Mouse (Mus musculus) heart, embryonic 11.5 days (tissue): ENCODE results near the gene Haus6. TPM values are rescaled to one million over a fixed set of nuclear protein-coding genes. Genes with fewer than 3 reads are reported as not detected.
"Not testable (repeated sequence)": the region's sequence is repeated elsewhere in the genome, so short reads cannot be mapped to it uniquely, and the experiment has no call there.

Source experiments
- ATAC-seq: fragments of 200-750 bp; cut with Nextera tagmentation; replicated peaks from 2 replicates; pipeline ENCODE4 v1.8.0; 2017; ENCODE audit warnings: moderate library complexity; ENCODE audit not compliant: insufficient number of reproducible peaks, low FRiP score, low TSS enrichment
- H3K27ac ChIP-seq: fragments of 300-500 bp; sonication (generic); 2 replicates; pipeline ENCODE4 v1.5.1; 2014; ENCODE audit warnings: mild to moderate bottlenecking, low read depth, low read length
- H3K27me3 ChIP-seq: fragments of 300-500 bp; sonication (generic); 2 replicates; pipeline ENCODE4 v1.6.1; 2014; ENCODE audit warnings: mild to moderate bottlenecking, low read length, mixed read lengths; ENCODE audit not compliant: control insufficient read depth, insufficient read depth
- H3K36me3 ChIP-seq: fragments of 300-500 bp; sonication (generic); 2 replicates; pipeline ENCODE4 v1.6.1; 2014; ENCODE audit warnings: mild to moderate bottlenecking, low read length, moderate library complexity, mixed read lengths; ENCODE audit not compliant: control insufficient read depth, insufficient read depth
- H3K4me1 ChIP-seq: fragments of 300-500 bp; sonication (generic); 2 replicates; pipeline ENCODE4 v1.6.1; 2014; ENCODE audit warnings: low read length; ENCODE audit not compliant: control insufficient read depth, insufficient read depth
- H3K4me2 ChIP-seq: fragments of 300-500 bp; sonication (generic); 2 replicates; pipeline ENCODE4 v1.6.1; 2014; ENCODE audit warnings: mild to moderate bottlenecking, moderate library complexity
- H3K4me3 ChIP-seq: fragments of 300-500 bp; sonication (generic); 2 replicates; pipeline ENCODE4 v1.5.1; 2014; ENCODE audit warnings: low read depth, low read length
- H3K9ac ChIP-seq: fragments of 300-500 bp; sonication (generic); 2 replicates; pipeline ENCODE4 v1.6.1; 2014; ENCODE audit warnings: mild to moderate bottlenecking, low read depth, low read length, moderate library complexity
- H3K9me3 ChIP-seq: fragments of 300-500 bp; sonication (generic); replicated peaks from 2 replicates; pipeline ENCODE4 v1.6.1; 2016; ENCODE audit warnings: low read length; ENCODE audit not compliant: control insufficient read depth
- WGBS: fragments of 180-500 bp; shearing (Covaris S2); extraction: QIAGEN DNeasy Blood & Tissue Kit; methylation state at CpG from one replicate; pipeline ENCODE4 v1.1.7; 2014; ENCODE audit not compliant: insufficient replicate concordance; 5-methylcytosine and 5-hydroxymethylcytosine counted together
- polyA plus RNA-seq: library from polyadenylated mRNA; unstranded; fragments of >200 nt; fragmentation: Nextera tagmentation; extraction: Ambion mirVana; gene quantifications from 2 replicates; pipeline ENCODE4 v1.2.1, GENCODE M21; 2014

Haus6 gene
- 15.5 and 16.2 TPM in 2 replicates for polyA plus RNA-seq

DNA sequence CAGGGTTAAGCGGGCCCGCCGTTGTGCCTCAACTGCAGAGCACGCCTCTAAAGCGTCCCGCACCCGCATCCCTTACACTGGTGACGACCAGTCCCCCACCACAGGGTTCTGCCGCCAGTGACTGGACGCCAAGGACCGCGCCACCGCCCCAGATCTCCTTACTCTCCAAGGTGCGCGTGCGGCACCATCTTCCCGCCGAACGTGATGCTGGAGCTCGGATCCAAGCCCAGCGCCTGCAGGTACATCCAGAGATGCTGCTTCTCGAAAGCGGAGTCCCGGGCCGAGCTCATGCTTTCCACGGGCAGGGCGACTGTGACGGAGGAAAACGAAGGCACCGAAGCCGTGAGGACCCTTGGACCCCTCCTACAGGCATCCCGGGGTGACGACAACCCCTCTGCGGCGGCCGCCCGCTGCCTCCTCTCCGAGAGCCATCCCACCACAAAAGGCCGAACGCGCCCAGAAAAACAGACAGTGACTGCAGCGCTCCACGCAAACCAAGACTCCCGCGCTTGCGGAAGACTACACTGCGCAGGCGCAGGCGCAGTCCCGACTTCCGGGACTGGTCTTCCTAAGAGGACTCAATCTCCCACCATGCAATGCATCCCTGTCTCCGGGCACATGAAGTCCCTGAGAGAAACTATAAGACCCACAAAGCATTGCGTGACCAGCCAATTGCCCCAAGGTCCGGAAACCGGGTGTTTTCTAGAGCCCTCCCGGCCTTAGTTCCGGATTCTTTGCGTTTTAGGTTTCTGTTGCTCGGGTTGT is at the start of gene Haus6:
TSS of gene Haus6 (minus strand) at position 532 of the 765 bp plus-strand sequence.
- Histone ChIP-seq H3K36me3 (no peaks in the 10 kb centered on the region), H3K9ac (peak within 1 kb of the TSS; percentile 84), H3K4me2 (peak within 1 kb of the TSS; percentile 75), H3K4me3 (peak within 1 kb of the TSS; percentile 86), H3K27ac (peak within 1 kb of the TSS; percentile 74), H3K4me1 (0 out of 2 replicates have a peak, but pooled peaks cover 3% of the 10 kb centered on the region), H3K27me3 (no peaks in the 10 kb centered on the region), H3K9me3 (no peaks in the 10 kb centered on the region)
- WGBS = under 1% methylated on average over 59 of the region's 59 CpGs
- ATAC-seq = peak; percentile 100

DNA sequence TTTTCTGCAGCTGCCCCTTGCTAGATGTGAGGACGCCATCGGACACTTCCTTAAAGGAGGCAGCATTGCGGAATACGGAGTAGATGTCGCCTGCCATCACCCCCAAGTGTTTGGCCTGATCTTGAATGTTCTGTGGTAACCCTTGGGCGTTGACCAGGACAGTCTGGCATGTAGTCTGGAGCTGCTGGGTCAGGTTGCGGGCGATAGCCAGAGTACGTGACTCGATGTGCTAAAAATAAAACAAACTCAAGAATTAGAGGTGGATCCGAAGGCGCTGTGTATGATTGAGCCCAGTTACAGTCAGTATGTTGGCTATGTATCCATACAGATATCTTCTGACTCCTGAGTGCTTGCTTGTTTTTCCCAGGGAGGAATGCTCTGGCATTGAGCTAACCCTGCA is 45.3 kb upstream of the Haus6 start:
- Histone ChIP-seq H3K4me3 (no peak overlapping the region), H3K9ac (no peak overlapping the region), H3K4me2 (no peak overlapping the region; the same call in 1 of the 2 replicates), H3K27ac (0 out of 2 replicates have a peak overlapping the region, but pooled peaks have one; percentile 35), H3K36me3 (peaks cover 30% of the 10 kb centered on the region), H3K4me1 (0 out of 2 replicates have a peak, but pooled peaks cover 4% of the 10 kb centered on the region), H3K9me3 (0 out of 2 replicates have a peak, but pooled peaks cover 2% of the 10 kb centered on the region), H3K27me3 (no peaks in the 10 kb centered on the region)
- no peak; the same call in 1 of the 2 replicates for ATAC-seq
- WGBS = 75% methylated on average over 12 of the region's 12 CpGs

DNA sequence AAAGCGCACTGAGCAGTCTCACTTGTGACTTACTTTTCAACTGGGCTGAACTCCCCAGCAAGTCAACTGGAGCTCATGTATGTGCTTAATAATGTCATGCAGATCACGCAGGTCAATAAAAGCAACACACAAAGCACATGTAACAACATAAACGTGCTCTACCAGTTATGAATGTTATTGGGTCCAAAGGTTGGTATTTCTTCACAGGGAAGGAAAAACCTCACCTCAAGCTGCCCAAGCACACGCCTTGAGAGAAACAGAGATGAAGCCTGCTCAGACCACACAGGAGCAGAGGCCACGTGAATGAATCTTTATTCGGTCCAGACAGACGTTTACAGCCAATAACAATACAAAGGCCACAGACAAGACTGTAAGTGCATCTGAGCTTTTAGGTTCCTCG is 44.6 kb upstream of the Haus6 start:
- not testable (repeated sequence) for H3K9ac ChIP-seq, H3K27ac ChIP-seq, ATAC-seq, H3K4me1 ChIP-seq, H3K9me3 ChIP-seq, H3K27me3 ChIP-seq, H3K4me3 ChIP-seq, H3K4me2 ChIP-seq
- peaks cover 25% of the 10 kb centered on the region for H3K36me3 ChIP-seq
- WGBS = 90% methylated on average over 8 of the region's 8 CpGs

DNA sequence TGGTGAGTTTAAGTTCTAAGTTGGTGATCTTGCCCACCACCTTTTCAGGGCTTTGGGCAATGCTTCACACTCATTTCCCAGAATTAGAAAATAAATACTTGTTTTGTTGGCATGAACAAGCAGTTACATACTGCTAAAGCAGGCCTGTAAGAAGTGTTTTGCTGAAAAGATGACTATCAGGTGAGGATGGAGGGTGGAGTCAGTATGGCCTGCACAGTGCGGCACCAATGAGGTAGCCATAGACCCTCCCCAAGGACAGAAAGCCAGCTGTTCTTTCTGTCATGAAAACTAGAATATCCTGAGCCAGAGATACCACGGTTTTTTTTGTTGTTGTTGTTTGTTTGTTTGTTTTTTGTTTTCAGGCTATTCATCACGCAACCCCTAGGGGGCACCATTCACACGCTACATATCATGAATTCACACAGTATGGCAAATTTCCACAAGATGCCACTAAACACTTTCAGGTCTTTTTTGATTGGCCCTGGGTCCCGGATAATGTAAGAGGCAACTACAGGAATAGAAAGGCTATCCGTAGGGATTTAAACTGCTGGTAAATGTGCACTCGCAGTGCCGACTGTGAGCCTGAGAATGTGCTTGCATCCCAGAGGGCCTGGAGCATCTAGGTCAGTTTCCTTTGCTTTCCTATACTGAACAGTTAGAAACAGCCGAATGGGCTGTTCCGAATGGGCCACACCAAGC is 40.0 kb upstream of the Haus6 start:
- ATAC-seq = no peak
- no peak overlapping the region for H3K27ac ChIP-seq
- no peaks in the 10 kb centered on the region for H3K27me3 ChIP-seq
- 71% methylated on average over 10 of the region's 10 CpGs for WGBS
- no peak overlapping the region for H3K4me2 ChIP-seq
- no peak overlapping the region for H3K9ac ChIP-seq
- no peak overlapping the region for H3K4me3 ChIP-seq
- no peaks in the 10 kb centered on the region for H3K4me1 ChIP-seq
- no peaks in the 10 kb centered on the region; the same call in 1 of the 2 replicates for H3K36me3 ChIP-seq
- H3K9me3 ChIP-seq = no peaks in the 10 kb centered on the region

DNA sequence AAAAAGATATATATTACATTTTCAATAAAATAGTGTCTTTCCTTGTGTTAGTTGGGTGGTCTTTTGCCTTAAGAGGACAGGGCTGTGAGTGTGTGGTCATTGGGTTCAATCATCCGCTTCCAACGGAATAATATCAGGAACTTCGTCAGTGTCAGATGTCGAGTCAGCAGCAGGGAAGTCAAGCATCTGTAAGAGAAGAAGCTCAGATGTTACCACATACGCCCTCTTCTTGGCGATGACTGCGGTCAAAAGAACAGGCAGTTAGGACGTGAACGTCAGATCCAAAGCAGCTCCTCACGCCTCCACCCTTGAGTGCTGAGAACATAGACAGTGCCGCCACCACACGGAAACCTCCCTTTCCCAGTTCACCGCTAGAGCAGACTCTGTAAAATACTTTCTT is 36.5 kb upstream of the Haus6 start:
- not testable (repeated sequence) for H3K9me3 ChIP-seq, ATAC-seq, H3K36me3 ChIP-seq, H3K4me2 ChIP-seq, H3K9ac ChIP-seq, H3K4me3 ChIP-seq, H3K27ac ChIP-seq, H3K27me3 ChIP-seq, H3K4me1 ChIP-seq
- WGBS = 85% methylated on average over 10 of the region's 13 CpGs

DNA sequence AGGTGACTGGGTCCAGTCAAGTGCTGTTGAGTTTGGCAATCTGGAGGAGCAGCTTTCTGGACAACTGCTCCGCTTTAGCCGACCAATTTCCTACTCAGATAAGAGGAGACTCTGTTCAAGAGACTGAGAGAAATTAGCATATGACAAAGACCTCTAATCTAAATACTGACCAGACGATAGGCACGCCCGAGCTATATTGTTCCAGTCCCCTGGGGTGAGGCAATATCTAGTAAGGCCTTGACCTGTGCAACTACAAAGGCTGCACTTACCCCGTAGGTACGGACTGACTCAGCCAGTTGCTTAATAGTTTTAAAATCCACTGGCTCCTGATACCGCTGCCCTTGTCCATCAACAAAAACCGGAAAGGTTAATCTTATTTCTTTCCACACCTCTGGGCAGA is 25.7 kb upstream of the Haus6 start:
- ATAC-seq, H3K36me3 ChIP-seq, H3K4me2 ChIP-seq, H3K9ac ChIP-seq, H3K4me1 ChIP-seq, H3K9me3 ChIP-seq, H3K4me3 ChIP-seq, H3K27me3 ChIP-seq, H3K27ac ChIP-seq: not testable (repeated sequence)
- WGBS = 63% methylated on average over 9 of the region's 9 CpGs

DNA sequence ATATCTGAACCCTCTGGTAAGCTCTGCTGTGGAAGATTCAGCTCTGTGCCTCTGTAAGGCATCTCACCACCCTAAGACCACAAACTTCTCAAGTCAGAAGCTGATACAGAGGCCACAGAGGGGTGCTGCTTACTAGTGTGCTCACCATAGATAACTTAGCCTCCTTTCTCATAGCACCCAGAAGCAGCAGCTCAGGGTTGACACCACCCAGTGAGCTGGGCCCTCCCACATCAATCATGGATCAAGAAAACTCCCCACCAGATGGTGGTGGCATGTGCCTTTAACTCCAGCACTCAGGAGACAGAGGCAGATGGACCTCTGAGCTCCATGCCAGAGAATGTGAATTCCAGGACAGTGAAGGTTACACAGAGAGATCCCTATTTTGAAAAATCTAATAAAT is 23.0 kb upstream of the Haus6 start:
- not testable (repeated sequence) for H3K4me2 ChIP-seq, H3K27ac ChIP-seq, H3K36me3 ChIP-seq, H3K4me1 ChIP-seq, H3K4me3 ChIP-seq, H3K27me3 ChIP-seq, H3K9me3 ChIP-seq, H3K9ac ChIP-seq
- peak; percentile 67 for ATAC-seq

DNA sequence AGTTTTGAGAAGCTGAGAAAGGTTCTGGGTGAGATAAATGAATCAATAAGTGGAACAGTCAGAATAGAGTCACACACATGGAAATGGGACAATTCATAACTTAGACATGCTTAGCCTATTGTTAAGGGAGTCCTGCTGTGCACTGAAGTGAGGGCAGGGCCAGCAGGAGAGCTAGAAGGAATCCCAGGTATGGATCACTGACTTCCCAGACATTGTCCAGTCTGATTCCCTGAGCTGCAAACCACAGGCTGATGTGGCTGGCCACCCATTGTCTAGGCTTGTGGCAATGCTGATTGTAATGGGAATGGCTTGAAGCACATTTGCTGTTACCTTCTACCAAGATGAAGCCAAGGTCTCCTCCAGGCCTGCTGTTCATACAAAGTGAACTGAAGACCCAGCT is 22.5 kb upstream of the Haus6 start:
- H3K36me3 ChIP-seq, H3K9me3 ChIP-seq, H3K9ac ChIP-seq, H3K27me3 ChIP-seq, H3K4me3 ChIP-seq, H3K4me2 ChIP-seq, H3K27ac ChIP-seq, H3K4me1 ChIP-seq, ATAC-seq: not testable (repeated sequence)
